Mouse (Mus musculus): ENCODE results near the gene Olfr370.

GRCm38 (mm10) chr8:83568755-83569154, 33.2 kb downstream of the Olfr370 start:
- TF ChIP-seq CTCF (IDR thresholded peaks at IDR 0.05; ENCODE audit: low read depth) (no peak), EP300 (IDR thresholded peaks at IDR 0.05; ENCODE audit: low read depth) (no peak)
